Mouse (Mus musculus): Measurements from ENCODE around the gene Ccdc51. TPM values are rescaled to one million over a fixed set of nuclear protein-coding genes. Genes with fewer than 3 reads are reported as not detected.

Gene Ccdc51
- polyA plus RNA-seq (2015; fragmentation: Nextera tagmentation; extraction: Ambion mirVana): 8.9 and 9.9 TPM in 2 replicates

DNA sequence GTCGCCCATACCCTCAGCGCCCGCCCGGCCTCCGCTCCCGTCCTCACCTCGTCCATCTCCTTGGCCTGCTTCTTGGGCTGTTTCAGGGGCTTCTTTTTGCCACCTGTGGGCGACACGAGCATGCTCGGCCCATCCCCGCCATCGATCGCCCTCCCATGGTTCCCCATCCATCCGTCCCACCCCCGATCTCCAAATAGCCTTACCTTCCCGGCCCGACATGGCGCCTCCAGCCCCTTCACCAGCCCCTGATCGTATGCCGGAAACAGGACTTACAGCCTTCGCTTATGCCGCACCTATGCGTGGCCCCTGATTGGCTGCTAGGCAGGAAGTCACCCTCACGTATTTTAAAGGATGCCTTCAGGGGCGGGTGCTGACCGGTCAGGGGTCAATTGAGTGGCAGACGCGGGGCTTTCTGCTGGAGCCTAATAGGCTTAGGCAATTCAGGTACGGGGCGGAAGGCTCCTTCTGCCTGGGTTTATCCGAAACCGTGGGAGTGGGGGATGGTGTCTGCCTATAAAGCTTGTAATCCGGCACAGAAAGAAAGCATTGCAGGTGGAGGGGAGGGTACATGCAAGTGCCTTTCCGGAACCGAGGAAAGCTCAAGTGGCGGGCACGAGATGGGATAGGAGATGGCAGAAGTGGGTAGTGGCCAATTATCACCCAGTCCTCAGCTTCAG is at the start of gene Ccdc51, which contains the start of gene Tma7:
Gene Ccdc51 (plus strand): TSS at position 370 of the 677 bp plus-strand sequence.
Gene Tma7 (minus strand): TSS at position 464 of the 677 bp plus-strand sequence.
- peak within 1 kb of the TSS; percentile 60 for H3K4me3 ChIP-seq (ENCODE audit: low read depth, low read length)
- no peaks in the 10 kb centered on the region for H3K27me3 ChIP-seq (ENCODE audit: control insufficient read depth, insufficient read depth, low read length)
- ATAC-seq (ENCODE audit: low FRiP score, low TSS enrichment) (peak; percentile 96), DNase-seq (ENCODE audit: low spot score) (peak; percentile 88)
- TF ChIP-seq CTCF (IDR thresholded peaks at IDR 0.05; ENCODE audit: low read depth) (no peak), EP300 (optimal IDR thresholded peaks at IDR 0.05) (no peak)
- under 1% methylated on average over 37 of the region's 37 CpGs for WGBS
- H3K4me2 ChIP-seq (replicated peaks; ENCODE audit: low read depth): peak within 1 kb of the TSS; percentile 65
- no peaks in the 10 kb centered on the region for H3K9me3 ChIP-seq (ENCODE audit: control insufficient read depth, low read length)
- H3K36me3 ChIP-seq (ENCODE audit: control insufficient read depth, insufficient read depth, low read length): no peaks in the 10 kb centered on the region
- peak within 1 kb of the TSS; percentile 50 for H3K27ac ChIP-seq (replicated peaks)
- peak within 1 kb of the TSS; percentile 68 for H3K9ac ChIP-seq (ENCODE audit: low read length)
- H3K4me1 ChIP-seq (replicated peaks; ENCODE audit: control insufficient read depth, insufficient read depth): no peaks in the 10 kb centered on the region

- H3K36me3 ChIP-seq (ENCODE audit: control insufficient read depth, insufficient read depth, low read length): no peaks in the 10 kb centered on the region
- DNase-seq (ENCODE audit: low spot score) (peak; percentile 90), ATAC-seq (ENCODE audit: low FRiP score, low TSS enrichment) (peak; percentile 86)
- peak within 1 kb of the TSS; percentile 73 for H3K4me2 ChIP-seq (replicated peaks; ENCODE audit: low read depth)
- no peaks in the 10 kb centered on the region for H3K9me3 ChIP-seq (ENCODE audit: control insufficient read depth, low read length)
- H3K4me1 ChIP-seq (replicated peaks; ENCODE audit: control insufficient read depth, insufficient read depth): no peaks in the 10 kb centered on the region
- under 1% methylated on average over 40 of the region's 40 CpGs for WGBS
- peak within 1 kb of the TSS; percentile 82 for H3K9ac ChIP-seq (ENCODE audit: low read length)
- TF ChIP-seq CTCF (IDR thresholded peaks at IDR 0.05; ENCODE audit: low read depth): peak; percentile 9; the same call in 1 of the 2 replicates
- TF ChIP-seq EP300 (optimal IDR thresholded peaks at IDR 0.05): no peak
- H3K27ac ChIP-seq (replicated peaks): peak within 1 kb of the TSS; percentile 91
- H3K27me3 ChIP-seq (ENCODE audit: control insufficient read depth, insufficient read depth, low read length): no peaks in the 10 kb centered on the region
- peak within 1 kb of the TSS; percentile 77 for H3K4me3 ChIP-seq (ENCODE audit: low read depth, low read length)
These were observed 44.0 kb upstream of the Ccdc51 start, which contains the start of gene Shisa5 for GRCm38 (mm10) chr9:109038086-109038895. Gene Shisa5 (plus strand): TSS chr9:109038565.

DNA sequence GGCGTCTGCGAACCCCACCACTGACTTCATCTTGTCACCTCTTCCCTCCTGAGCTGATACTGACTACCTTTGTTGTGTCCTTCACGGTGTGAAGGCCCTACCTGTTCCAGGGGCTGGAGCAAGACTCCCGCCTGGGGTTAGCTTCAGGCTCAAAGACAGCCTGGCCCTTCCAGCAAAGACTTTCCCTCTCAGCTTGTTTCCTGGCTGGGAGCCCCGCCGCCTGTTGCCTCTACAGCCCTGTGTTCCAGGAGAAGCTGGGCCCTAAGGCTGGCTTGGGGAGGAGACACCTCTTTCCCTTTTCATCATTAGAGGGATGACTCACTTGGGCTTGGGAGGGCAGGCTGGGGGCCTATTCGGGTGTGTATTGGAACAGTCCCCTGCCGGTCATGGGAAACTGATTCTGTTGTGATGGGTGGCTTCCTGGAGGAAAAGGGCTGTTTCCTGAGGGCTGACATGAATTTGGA is 43.4 kb upstream of the Ccdc51 start:
- no peaks in the 10 kb centered on the region for H3K27me3 ChIP-seq (ENCODE audit: control insufficient read depth, insufficient read depth, low read length)
- no peaks in the 10 kb centered on the region for H3K9me3 ChIP-seq (ENCODE audit: control insufficient read depth, low read length)
- 3% methylated on average over 8 of the region's 8 CpGs for WGBS
- DNase-seq (ENCODE audit: low spot score) (peak; percentile 55), ATAC-seq (ENCODE audit: low FRiP score, low TSS enrichment) (peak; percentile 78)
- H3K9ac ChIP-seq (ENCODE audit: low read length): peak overlapping the region; percentile 82
- no peak for TF ChIP-seq EP300 (optimal IDR thresholded peaks at IDR 0.05)
- no peak for TF ChIP-seq CTCF (IDR thresholded peaks at IDR 0.05; ENCODE audit: low read depth)
- peak overlapping the region; percentile 91 for H3K27ac ChIP-seq (replicated peaks)
- H3K36me3 ChIP-seq (ENCODE audit: control insufficient read depth, insufficient read depth, low read length): no peaks in the 10 kb centered on the region
- H3K4me2 ChIP-seq (replicated peaks; ENCODE audit: low read depth): peak overlapping the region; percentile 73
- H3K4me1 ChIP-seq (replicated peaks; ENCODE audit: control insufficient read depth, insufficient read depth): no peaks in the 10 kb centered on the region
- peak overlapping the region; percentile 77 for H3K4me3 ChIP-seq (ENCODE audit: low read depth, low read length)

DNA sequence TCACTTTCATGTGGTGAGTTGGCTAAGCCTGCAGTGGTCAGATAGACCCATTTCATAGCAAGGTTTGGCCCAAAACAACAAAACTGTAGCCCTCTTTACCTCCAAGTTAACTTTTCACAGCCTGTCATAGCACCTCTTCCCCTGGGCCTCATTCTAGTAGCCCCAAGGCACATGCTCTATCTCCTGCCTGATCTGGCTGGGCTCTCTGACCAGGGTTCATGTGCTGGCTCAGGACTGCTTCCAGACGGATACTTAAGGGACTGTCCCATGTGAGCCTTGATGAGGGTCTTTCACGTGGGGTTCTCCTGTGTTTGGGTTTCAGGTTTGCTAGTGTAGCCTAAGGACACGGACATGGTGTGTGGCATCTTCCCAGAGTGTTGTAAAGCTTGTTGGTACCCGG is 42.6 kb upstream of the Ccdc51 start:
- TF ChIP-seq EP300 (optimal IDR thresholded peaks at IDR 0.05) (no peak), CTCF (IDR thresholded peaks at IDR 0.05; ENCODE audit: low read depth) (no peak)
- no peaks in the 10 kb centered on the region for H3K36me3 ChIP-seq (ENCODE audit: control insufficient read depth, insufficient read depth, low read length)
- peak overlapping the region; percentile 77 for H3K4me3 ChIP-seq (ENCODE audit: low read depth, low read length)
- ATAC-seq (ENCODE audit: low FRiP score, low TSS enrichment) (no peak; the same call in 1 of the 2 replicates), DNase-seq (ENCODE audit: low spot score) (no peak)
- 66% methylated on average over 4 of the region's 4 CpGs for WGBS
- no peaks in the 10 kb centered on the region for H3K4me1 ChIP-seq (replicated peaks; ENCODE audit: control insufficient read depth, insufficient read depth)
- H3K9me3 ChIP-seq (ENCODE audit: control insufficient read depth, low read length): no peaks in the 10 kb centered on the region
- H3K27ac ChIP-seq (replicated peaks): peak overlapping the region; percentile 91
- H3K27me3 ChIP-seq (ENCODE audit: control insufficient read depth, insufficient read depth, low read length): no peaks in the 10 kb centered on the region
- H3K9ac ChIP-seq (ENCODE audit: low read length): no peak overlapping the region
- peak overlapping the region; percentile 73 for H3K4me2 ChIP-seq (replicated peaks; ENCODE audit: low read depth)

DNA sequence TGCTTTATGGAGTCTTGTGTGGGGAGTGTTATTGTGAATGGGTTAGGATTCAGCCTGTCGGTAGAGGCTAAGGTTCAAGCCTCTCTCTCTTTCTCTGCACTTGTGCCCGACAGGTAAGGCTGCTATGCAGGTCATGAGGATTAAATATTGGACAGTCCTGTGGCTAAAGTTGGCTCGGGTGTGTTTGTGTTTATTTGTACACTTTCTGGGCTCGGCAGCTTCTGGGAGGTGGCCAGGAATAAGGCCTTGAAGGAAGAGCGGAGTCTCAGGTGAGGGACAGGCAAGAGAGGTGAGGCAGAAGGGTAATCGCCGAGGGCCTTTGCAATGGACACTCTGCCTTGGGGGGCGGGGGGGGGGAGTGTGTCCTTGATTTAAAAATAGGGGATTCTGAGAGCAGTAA is 42.1 kb upstream of the Ccdc51 start:
- Histone ChIP-seq H3K36me3 (ENCODE audit: control insufficient read depth, insufficient read depth, low read length) (no peaks in the 10 kb centered on the region), H3K4me2 (replicated peaks; ENCODE audit: low read depth) (peak overlapping the region; percentile 73), H3K27ac (replicated peaks) (peak overlapping the region; percentile 69), H3K4me1 (replicated peaks; ENCODE audit: control insufficient read depth, insufficient read depth) (no peaks in the 10 kb centered on the region), H3K27me3 (ENCODE audit: control insufficient read depth, insufficient read depth, low read length) (no peaks in the 10 kb centered on the region), H3K9me3 (ENCODE audit: control insufficient read depth, low read length) (no peaks in the 10 kb centered on the region), H3K4me3 (ENCODE audit: low read depth, low read length) (peak overlapping the region; percentile 15; the same call in 1 of the 2 replicates), H3K9ac (ENCODE audit: low read length) (no peak overlapping the region)
- TF ChIP-seq EP300 (optimal IDR thresholded peaks at IDR 0.05) (no peak), CTCF (IDR thresholded peaks at IDR 0.05; ENCODE audit: low read depth) (no peak)
- ATAC-seq (ENCODE audit: low FRiP score, low TSS enrichment) (peak; percentile 13; the same call in 1 of the 2 replicates), DNase-seq (ENCODE audit: low spot score) (peak; percentile 34)
- WGBS: 66% methylated on average over 8 of the region's 8 CpGs
